Mouse (Mus musculus) stomach, postnatal 0 days (tissue): ENCODE data around the gene Tpcn1. TPM values are rescaled to one million over a fixed set of nuclear protein-coding genes. Genes with fewer than 3 reads are reported as not detected.

ENCODE experiments used
- ATAC-seq: fragments of 200-750 bp; cut with Nextera tagmentation; 2 replicates; pipeline ENCODE4 v1.8.0; 2017; ENCODE audit not compliant: low FRiP score, low TSS enrichment
- DNase-seq: peaks from one replicate; pipeline ENCODE4 v3.0.0-alpha.2; 2016; ENCODE audit warnings: low spot score
- H3K27ac ChIP-seq: fragments of 300-500 bp; sonication (generic); replicated peaks from 2 replicates; pipeline ENCODE4 v1.5.1; 2014; ENCODE audit warnings: mild to moderate bottlenecking, control low read depth
- H3K27me3 ChIP-seq: fragments of 300-500 bp; sonication (generic); 2 replicates; pipeline ENCODE4 v1.6.1; 2014; ENCODE audit warnings: low read length; ENCODE audit not compliant: control insufficient read depth, insufficient read depth
- H3K36me3 ChIP-seq: fragments of 300-500 bp; sonication (generic); 2 replicates; pipeline ENCODE4 v1.6.1; 2014; ENCODE audit warnings: low read length, mixed read lengths; ENCODE audit not compliant: control insufficient read depth, insufficient read depth
- H3K4me1 ChIP-seq: fragments of 300-500 bp; sonication (generic); replicated peaks from 2 replicates; pipeline ENCODE4 v1.6.1; 2014; ENCODE audit warnings: antibody characterized with exemption; ENCODE audit not compliant: control insufficient read depth, insufficient read depth
- H3K4me2 ChIP-seq: fragments of 300-500 bp; sonication (generic); replicated peaks from 2 replicates; pipeline ENCODE4 v1.6.1; 2014; ENCODE audit warnings: low read depth, mild to moderate bottlenecking, control low read depth, moderate library complexity
- H3K4me3 ChIP-seq: fragments of 300-500 bp; sonication (generic); 2 replicates; pipeline ENCODE4 v1.5.1; 2014; ENCODE audit warnings: low read depth, low read length, control low read depth
- H3K9ac ChIP-seq: fragments of 300-500 bp; sonication (generic); 2 replicates; pipeline ENCODE4 v1.6.1; 2014; ENCODE audit warnings: mild to moderate bottlenecking, low read length, control low read depth, mixed read lengths
- H3K9me3 ChIP-seq: fragments of 300-500 bp; sonication (generic); 2 replicates; pipeline ENCODE4 v1.6.1; 2016; ENCODE audit warnings: low read length; ENCODE audit not compliant: control insufficient read depth
- CTCF ChIP-seq: IDR thresholded peaks from 2 replicates; pipeline ENCODE4 v1.5.1; 2016; ENCODE audit warnings: antibody characterized with exemption, low read depth, mild to moderate bottlenecking, moderate library complexity
- EP300 ChIP-seq: optimal IDR thresholded peaks from 2 replicates; pipeline ENCODE3; 2016; ENCODE audit warnings: antibody characterized with exemption
- WGBS: fragments of 180-500 bp; shearing (Covaris S2); extraction: QIAGEN DNeasy Blood & Tissue Kit; methylation state at CpG from one replicate; pipeline ENCODE4 v1.1.7; 2014; 5-methylcytosine and 5-hydroxymethylcytosine counted together
- polyA plus RNA-seq: library from polyadenylated mRNA; unstranded; fragments of >200 nt; fragmentation: Nextera tagmentation; extraction: Ambion mirVana; gene quantifications from 2 replicates; pipeline ENCODE4 v1.2.1, GENCODE M21; 2015

Gene Tpcn1
- polyA plus RNA-seq, 1 experiment from 2014 or later, result 12.7 TPM

GRCm38 (mm10) chr5:120579898-120580626 lies 8.4 kb downstream of the Tpcn1 start:
- H3K36me3 ChIP-seq, result peaks cover 16% of the 10 kb centered on the region; the same call in 1 of the 2 replicates
- H3K4me3 ChIP-seq, result no peak overlapping the region
- ATAC-seq, result no peak
- peaks cover 9% of the 10 kb centered on the region; the same call in 1 of the 2 replicates for H3K4me1 ChIP-seq
- peak overlapping the region; percentile 4; the same call in 1 of the 2 replicates for H3K9ac ChIP-seq
- no peaks in the 10 kb centered on the region for H3K9me3 ChIP-seq
- H3K27ac ChIP-seq, result peak overlapping the region; percentile 91
- no peaks in the 10 kb centered on the region for H3K27me3 ChIP-seq
- no peak for DNase-seq
- H3K4me2 ChIP-seq, result 0 out of 2 replicates have a peak overlapping the region, but pooled peaks have one; percentile 37
- WGBS, result 90% methylated on average over 26 of the region's 26 CpGs
- no peak for TF ChIP-seq EP300
- no peak for TF ChIP-seq CTCF

- DNase-seq (peak; percentile 55), ATAC-seq (peak; percentile 58; the same call in 1 of the 2 replicates)
- Histone ChIP-seq H3K4me3 (no peak overlapping the region), H3K9ac (peak overlapping the region; percentile 43; the same call in 1 of the 2 replicates), H3K4me1 (peaks cover 9% of the 10 kb centered on the region; the same call in 1 of the 2 replicates), H3K27me3 (no peaks in the 10 kb centered on the region), H3K4me2 (peak overlapping the region; percentile 37), H3K36me3 (0 out of 2 replicates have a peak, but pooled peaks cover 9% of the 10 kb centered on the region), H3K9me3 (no peaks in the 10 kb centered on the region), H3K27ac (peak overlapping the region; percentile 91)
- TF ChIP-seq CTCF (no peak), EP300 (no peak)
- WGBS, result 36% methylated on average over 26 of the region's 26 CpGs
Measured at GRCm38 (mm10) chr5:120579211-120579897, 9.1 kb downstream of the Tpcn1 start.

- peaks cover 9% of the 10 kb centered on the region; the same call in 1 of the 2 replicates for H3K4me1 ChIP-seq
- ATAC-seq (peak; percentile 31), DNase-seq (peak; percentile 41)
- H3K4me2 ChIP-seq, result peak overlapping the region; percentile 37
- H3K36me3 ChIP-seq, result 0 out of 2 replicates have a peak, but pooled peaks cover 4% of the 10 kb centered on the region
- 0 out of 2 replicates have a peak overlapping the region, but pooled peaks have one; percentile 43 for H3K9ac ChIP-seq
- no peaks in the 10 kb centered on the region for H3K27me3 ChIP-seq
- 18% methylated on average over 12 of the region's 12 CpGs for WGBS
- TF ChIP-seq CTCF (no peak), EP300 (no peak)
- no peak overlapping the region for H3K4me3 ChIP-seq
- peak overlapping the region; percentile 91 for H3K27ac ChIP-seq
- no peaks in the 10 kb centered on the region for H3K9me3 ChIP-seq
Measured at GRCm38 (mm10) chr5:120578504-120579081, 9.9 kb downstream of the Tpcn1 start.

GRCm38 (mm10) chr5:120577935-120578441 lies 10.5 kb downstream of the Tpcn1 start:
- Histone ChIP-seq H3K4me3 (no peak overlapping the region), H3K27me3 (no peaks in the 10 kb centered on the region), H3K4me1 (peaks cover 9% of the 10 kb centered on the region; the same call in 1 of the 2 replicates), H3K36me3 (no peaks in the 10 kb centered on the region), H3K9me3 (no peaks in the 10 kb centered on the region), H3K9ac (no peak overlapping the region), H3K4me2 (no peak overlapping the region), H3K27ac (peak overlapping the region; percentile 91)
- ATAC-seq (peak; percentile 12; the same call in 1 of the 2 replicates), DNase-seq (no peak)
- no peak for TF ChIP-seq EP300
- peak; percentile 56 for TF ChIP-seq CTCF
- 47% methylated on average over 10 of the region's 10 CpGs for WGBS

GRCm38 (mm10) chr5:120576781-120577301 lies 11.6 kb downstream of the Tpcn1 start:
- H3K9me3 ChIP-seq, result no peaks in the 10 kb centered on the region
- H3K4me1 ChIP-seq, result peaks cover 9% of the 10 kb centered on the region; the same call in 1 of the 2 replicates
- no peaks in the 10 kb centered on the region for H3K36me3 ChIP-seq
- no peak overlapping the region for H3K4me3 ChIP-seq
- H3K4me2 ChIP-seq, result no peak overlapping the region
- DNase-seq (peak; percentile 52), ATAC-seq (peak; percentile 31)
- H3K27me3 ChIP-seq, result no peaks in the 10 kb centered on the region
- WGBS, result 51% methylated on average over 11 of the region's 11 CpGs
- H3K27ac ChIP-seq, result peak overlapping the region; percentile 91
- no peak overlapping the region for H3K9ac ChIP-seq
- TF ChIP-seq EP300, result no peak
- no peak for TF ChIP-seq CTCF
